Mouse (Mus musculus) midbrain, embryonic 11.5 days (tissue): Measurements from ENCODE around the gene Rsc1a1. TPM values are rescaled to one million over a fixed set of nuclear protein-coding genes. Genes with fewer than 3 reads are reported as not detected.

Experiments used
- ATAC-seq: fragments of 200-750 bp; cut with Nextera tagmentation; 2 replicates; pipeline ENCODE4 v1.8.0; 2017; ENCODE audit warnings: moderate TSS enrichment, moderate library complexity; ENCODE audit not compliant: low FRiP score
- DNase-seq: peaks from one replicate; pipeline ENCODE4 v3.0.0; 2015; ENCODE audit warnings: low spot score; ENCODE audit errors: missing footprints
- H3K27ac ChIP-seq: fragments of 300-500 bp; sonication (generic); 2 replicates; pipeline ENCODE4 v1.5.1; 2014; ENCODE audit warnings: low read depth, low read length
- H3K27me3 ChIP-seq: fragments of 300-500 bp; sonication (generic); 2 replicates; pipeline ENCODE4 v1.6.1; 2014; ENCODE audit warnings: mild to moderate bottlenecking, low read length, moderate library complexity, mixed read lengths; ENCODE audit not compliant: control insufficient read depth, insufficient read depth
- H3K36me3 ChIP-seq: fragments of 300-500 bp; sonication (generic); 2 replicates; pipeline ENCODE4 v1.6.1; 2014; ENCODE audit warnings: mild to moderate bottlenecking, low read length, moderate library complexity, mixed read lengths; ENCODE audit not compliant: control insufficient read depth, insufficient read depth
- H3K4me1 ChIP-seq: fragments of 300-500 bp; sonication (generic); 2 replicates; pipeline ENCODE4 v1.6.1; 2014; ENCODE audit warnings: low read length; ENCODE audit not compliant: control insufficient read depth, insufficient read depth
- H3K4me2 ChIP-seq: fragments of 300-500 bp; sonication (generic); 2 replicates; pipeline ENCODE4 v1.6.1; 2014; ENCODE audit warnings: mild to moderate bottlenecking, moderate library complexity
- H3K4me3 ChIP-seq: fragments of 300-500 bp; sonication (generic); 2 replicates; pipeline ENCODE4 v1.5.1; 2014; ENCODE audit warnings: low read depth, low read length
- H3K9ac ChIP-seq: fragments of 300-500 bp; sonication (generic); 2 replicates; pipeline ENCODE4 v1.6.1; 2014; ENCODE audit warnings: low read length
- H3K9me3 ChIP-seq: fragments of 300-500 bp; sonication (generic); 2 replicates; pipeline ENCODE4 v1.6.1; 2016; ENCODE audit warnings: low read length; ENCODE audit not compliant: control insufficient read depth
- WGBS: fragments of 180-500 bp; shearing (Covaris S2); extraction: QIAGEN DNeasy Blood & Tissue Kit; methylation state at CpG from one replicate; pipeline ENCODE4 v1.1.7; 2014; 5-methylcytosine and 5-hydroxymethylcytosine counted together
- polyA plus RNA-seq: library from polyadenylated mRNA; unstranded; fragments of >200 nt; fragmentation: Nextera tagmentation; extraction: Ambion mirVana; gene quantifications from 2 replicates; pipeline ENCODE4 v1.2.1, GENCODE M21; 2014

Gene Rsc1a1
- polyA plus RNA-seq, 1 experiment from 2014 or later, result 1.4 TPM

DNA sequence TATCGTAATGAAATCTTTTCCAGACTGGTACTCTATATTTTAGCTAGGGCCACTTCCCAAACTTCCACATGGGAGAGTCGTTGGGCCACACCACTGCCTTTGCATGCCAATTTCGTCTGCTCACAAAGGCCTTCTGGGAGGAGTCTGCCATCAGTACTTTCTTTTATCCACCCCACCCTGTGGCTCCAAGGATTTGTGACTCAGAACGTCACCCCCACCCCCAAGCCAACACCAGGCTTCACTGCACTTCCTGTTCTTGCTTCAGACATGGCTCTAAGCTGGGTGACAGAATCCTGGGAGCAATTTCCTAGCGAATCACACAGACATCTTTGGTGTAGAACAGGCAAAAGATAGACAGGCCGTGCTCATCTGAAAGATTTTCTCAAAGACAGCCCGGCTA lies 3.6 kb downstream of the Rsc1a1 start:
- H3K9me3 ChIP-seq, result no peaks in the 10 kb centered on the region
- no peaks in the 10 kb centered on the region for H3K27me3 ChIP-seq
- H3K9ac ChIP-seq, result no peak overlapping the region
- H3K4me3 ChIP-seq, result no peak overlapping the region
- DNase-seq, result no peak
- peaks cover 16% of the 10 kb centered on the region for H3K36me3 ChIP-seq
- H3K27ac ChIP-seq, result no peak overlapping the region
- 63% methylated on average over 7 of the region's 7 CpGs for WGBS
- ATAC-seq, result no peak
- H3K4me1 ChIP-seq, result no peaks in the 10 kb centered on the region
- H3K4me2 ChIP-seq, result no peak overlapping the region

DNA sequence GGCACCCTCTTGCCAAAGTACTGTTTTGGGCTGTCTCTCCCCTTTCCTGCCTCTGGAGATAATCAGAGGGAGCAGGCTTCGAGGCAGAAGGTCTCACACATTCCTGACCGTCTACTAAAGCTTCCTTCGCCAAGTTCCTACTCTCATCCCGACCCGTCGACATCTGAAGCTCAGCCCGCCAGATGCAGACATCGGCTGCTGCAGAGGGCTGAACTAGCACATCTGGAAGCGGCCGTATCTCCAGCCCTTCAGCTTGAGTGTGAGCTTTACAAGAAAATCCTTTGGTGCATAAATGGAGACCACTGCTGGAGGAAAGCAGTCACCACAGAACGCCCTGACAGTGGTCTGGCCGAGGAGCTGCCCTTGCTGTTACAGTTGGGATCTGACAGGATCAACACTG lies 4.5 kb downstream of the Rsc1a1 start:
- no peaks in the 10 kb centered on the region for H3K9me3 ChIP-seq
- H3K9ac ChIP-seq, result no peak overlapping the region
- WGBS, result 79% methylated on average over 12 of the region's 12 CpGs
- H3K27ac ChIP-seq, result no peak overlapping the region
- H3K36me3 ChIP-seq, result peaks cover 16% of the 10 kb centered on the region
- H3K4me1 ChIP-seq, result no peaks in the 10 kb centered on the region
- ATAC-seq (no peak), DNase-seq (no peak)
- no peaks in the 10 kb centered on the region for H3K27me3 ChIP-seq
- no peak overlapping the region for H3K4me3 ChIP-seq
- H3K4me2 ChIP-seq, result no peak overlapping the region

DNA sequence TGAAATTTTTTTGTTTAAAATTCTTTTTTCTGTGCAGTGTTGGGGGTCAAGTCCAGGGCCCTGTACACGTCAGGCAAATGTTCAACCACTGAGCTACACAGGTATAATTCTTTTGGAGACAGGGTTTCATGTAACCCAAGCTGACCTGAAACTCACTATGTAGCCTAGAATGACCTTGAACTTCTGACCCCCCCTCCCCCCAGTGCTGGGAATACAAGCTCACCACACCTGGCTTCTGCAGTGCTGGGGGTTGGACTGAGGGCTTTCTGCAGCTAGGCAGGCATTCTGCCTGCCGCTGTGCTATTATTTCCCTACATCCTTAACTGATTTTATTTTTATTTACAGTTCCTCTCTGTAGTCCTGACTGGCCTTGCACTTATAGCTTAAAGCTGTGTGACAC lies 6.4 kb downstream of the Rsc1a1 start:
- H3K4me2 ChIP-seq, result no peak overlapping the region
- H3K4me1 ChIP-seq, result no peaks in the 10 kb centered on the region
- no peak overlapping the region for H3K9ac ChIP-seq
- DNase-seq (no peak), ATAC-seq (no peak)
- no peaks in the 10 kb centered on the region for H3K27me3 ChIP-seq
- no peaks in the 10 kb centered on the region for H3K9me3 ChIP-seq
- H3K4me3 ChIP-seq, result no peak overlapping the region
- WGBS, result 96% methylated on average over 2 of the region's 2 CpGs
- peaks cover 4% of the 10 kb centered on the region for H3K36me3 ChIP-seq
- H3K27ac ChIP-seq, result no peak overlapping the region

DNA sequence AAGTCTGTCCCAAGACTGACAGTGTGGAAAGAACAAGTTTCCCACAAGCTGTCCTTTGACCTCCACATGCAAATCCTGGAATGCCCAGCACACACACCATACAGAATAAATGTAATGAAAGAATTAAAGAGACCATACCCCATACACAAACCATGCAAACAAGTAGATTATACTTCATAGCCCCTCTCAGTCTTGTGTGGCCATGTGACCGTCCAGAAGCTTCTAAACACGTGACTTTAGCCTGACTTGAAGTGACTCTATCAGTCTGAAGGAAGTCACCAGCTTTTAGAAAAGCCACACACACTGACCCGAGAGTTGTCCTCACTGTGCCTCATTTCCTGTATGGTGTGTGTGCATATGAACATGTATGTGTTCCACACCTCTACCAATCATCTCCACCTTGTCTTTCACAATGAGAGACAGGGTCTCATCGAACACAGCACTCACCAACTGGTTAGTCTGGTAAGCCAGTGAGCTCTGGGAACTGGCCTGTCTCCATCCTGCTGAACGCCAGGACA lies 8.9 kb downstream of the Rsc1a1 start:
- H3K27ac ChIP-seq, result no peak overlapping the region
- no peaks in the 10 kb centered on the region for H3K36me3 ChIP-seq
- ATAC-seq, result no peak
- no peak overlapping the region for H3K4me2 ChIP-seq
- no peak for DNase-seq
- H3K9me3 ChIP-seq, result no peaks in the 10 kb centered on the region
- no peak overlapping the region for H3K9ac ChIP-seq
- WGBS, result 80% methylated on average over 5 of the region's 5 CpGs
- no peak overlapping the region for H3K4me3 ChIP-seq
- no peaks in the 10 kb centered on the region for H3K4me1 ChIP-seq
- H3K27me3 ChIP-seq, result no peaks in the 10 kb centered on the region

DNA sequence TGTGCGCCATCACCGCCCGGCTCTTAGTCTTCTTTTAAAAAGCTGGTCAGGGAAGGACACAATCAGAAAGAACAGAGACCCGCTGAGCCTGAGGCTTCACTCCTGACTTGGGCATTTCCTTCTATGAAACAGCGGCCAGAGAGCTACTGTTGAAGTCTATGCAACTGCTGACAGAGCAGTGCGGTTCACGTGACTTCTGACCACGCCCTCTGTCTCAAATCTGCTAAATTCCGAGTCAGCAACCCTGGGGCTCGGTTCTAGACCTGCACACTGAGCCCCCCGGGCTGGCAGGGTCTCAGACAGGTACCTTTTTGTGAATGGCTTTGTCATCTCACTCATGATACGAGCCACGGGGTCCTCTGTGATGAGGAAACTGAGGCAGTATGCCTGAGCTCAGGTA lies 13.1 kb downstream of the Rsc1a1 start:
- Histone ChIP-seq H3K4me2 (no peak overlapping the region), H3K27me3 (no peaks in the 10 kb centered on the region), H3K4me1 (no peaks in the 10 kb centered on the region), H3K4me3 (no peak overlapping the region), H3K36me3 (no peaks in the 10 kb centered on the region), H3K9ac (no peak overlapping the region), H3K27ac (no peak overlapping the region), H3K9me3 (no peaks in the 10 kb centered on the region)
- no peak for DNase-seq
- no peak for ATAC-seq
- 85% methylated on average over 13 of the region's 13 CpGs for WGBS

DNA sequence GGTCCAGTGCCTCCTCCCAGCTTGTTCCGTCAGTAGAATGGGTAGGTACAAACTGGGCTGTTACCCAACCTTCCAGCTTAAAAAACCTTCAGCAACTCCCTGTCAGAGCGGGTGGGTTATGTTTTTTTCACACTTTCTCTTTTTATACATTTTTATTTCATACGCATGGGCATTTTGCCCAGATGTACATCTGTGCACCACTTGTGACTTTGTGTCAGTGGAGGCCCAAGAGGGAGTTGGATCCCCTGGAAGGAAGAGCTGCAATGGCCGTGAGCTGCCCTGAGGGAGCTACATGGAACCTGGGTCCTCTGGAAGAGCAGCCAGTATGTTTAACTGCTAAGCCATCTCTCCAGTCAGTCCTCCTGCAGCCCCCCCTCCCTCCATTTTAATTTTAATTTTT lies 14.0 kb downstream of the Rsc1a1 start:
- H3K27ac ChIP-seq, result no peak overlapping the region
- no peak overlapping the region for H3K4me3 ChIP-seq
- WGBS, result 88% methylated on average over 4 of the region's 4 CpGs
- no peaks in the 10 kb centered on the region for H3K36me3 ChIP-seq
- DNase-seq (no peak), ATAC-seq (no peak)
- no peaks in the 10 kb centered on the region for H3K4me1 ChIP-seq
- H3K27me3 ChIP-seq, result no peaks in the 10 kb centered on the region
- no peak overlapping the region for H3K4me2 ChIP-seq
- H3K9me3 ChIP-seq, result no peaks in the 10 kb centered on the region
- H3K9ac ChIP-seq, result no peak overlapping the region

DNA sequence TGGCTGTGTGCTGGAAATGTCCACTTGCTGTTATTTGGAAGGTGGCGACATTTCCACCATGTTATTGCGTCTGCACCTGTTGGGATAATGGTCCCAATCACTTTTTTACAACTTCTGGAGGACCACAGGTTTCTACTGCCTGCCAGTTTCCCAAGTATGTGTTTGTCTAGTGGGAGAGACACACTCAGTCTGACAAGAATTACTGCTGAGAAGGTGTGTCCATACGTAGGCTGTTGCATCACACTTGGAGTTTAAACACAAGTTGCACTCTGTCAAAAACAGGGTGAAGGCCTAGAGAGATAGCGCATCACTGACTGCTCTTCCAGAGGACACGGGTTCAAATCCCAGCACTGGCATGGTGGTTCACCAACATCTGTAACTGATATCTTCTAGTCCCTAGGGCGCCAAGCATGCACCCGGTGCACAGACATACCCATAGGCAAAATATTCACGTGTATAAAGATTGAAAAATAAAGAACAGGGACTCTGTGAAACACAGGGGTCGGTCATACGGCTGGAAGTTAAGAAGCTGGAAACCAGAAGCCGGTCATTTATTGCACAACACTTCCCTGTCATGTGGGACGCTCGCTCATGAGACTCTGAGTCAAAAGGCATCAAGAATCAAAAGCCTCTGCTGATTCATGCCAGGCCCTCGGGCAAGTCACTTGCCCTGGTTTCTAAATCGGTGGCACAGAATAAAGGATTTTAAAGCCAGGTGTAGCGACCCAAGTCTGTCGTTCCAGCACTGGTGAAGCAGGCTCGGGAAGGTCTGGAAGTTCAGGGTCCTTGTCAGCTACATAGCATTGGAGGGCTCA lies 15.3 kb downstream of the Rsc1a1 start:
- H3K4me2 ChIP-seq, result no peak overlapping the region
- no peaks in the 10 kb centered on the region for H3K9me3 ChIP-seq
- WGBS, result 91% methylated on average over 18 of the region's 18 CpGs
- H3K4me1 ChIP-seq, result no peaks in the 10 kb centered on the region
- H3K9ac ChIP-seq, result no peak overlapping the region
- ATAC-seq (no peak), DNase-seq (no peak)
- no peaks in the 10 kb centered on the region for H3K36me3 ChIP-seq
- no peak overlapping the region for H3K27ac ChIP-seq
- no peaks in the 10 kb centered on the region for H3K27me3 ChIP-seq
- H3K4me3 ChIP-seq, result no peak overlapping the region

DNA sequence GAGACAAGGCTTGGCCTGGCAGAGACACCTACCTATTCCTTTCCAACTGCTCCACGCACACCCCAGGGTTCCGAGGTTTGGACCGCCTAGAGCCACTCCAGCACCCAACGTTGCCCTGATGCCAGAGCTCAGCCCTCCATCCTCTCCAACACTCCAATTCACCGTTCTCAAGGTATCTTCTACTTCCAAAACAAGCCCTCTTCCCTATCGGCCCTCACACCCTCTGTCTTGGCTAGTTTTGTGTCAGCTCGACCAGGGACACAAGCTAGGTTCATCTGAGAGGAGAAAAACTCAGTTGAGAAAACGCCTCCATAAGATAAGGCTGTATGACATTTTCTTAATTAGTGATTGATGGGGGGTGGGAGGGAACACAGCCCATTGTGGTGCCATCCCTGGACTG lies 20.6 kb downstream of the Rsc1a1 start, which contains the start of gene Plekhm2:
Gene Plekhm2, minus strand, starts transcription at position 101 of the 400 bp plus-strand sequence.
- WGBS, result 73% methylated on average over 8 of the region's 8 CpGs

DNA sequence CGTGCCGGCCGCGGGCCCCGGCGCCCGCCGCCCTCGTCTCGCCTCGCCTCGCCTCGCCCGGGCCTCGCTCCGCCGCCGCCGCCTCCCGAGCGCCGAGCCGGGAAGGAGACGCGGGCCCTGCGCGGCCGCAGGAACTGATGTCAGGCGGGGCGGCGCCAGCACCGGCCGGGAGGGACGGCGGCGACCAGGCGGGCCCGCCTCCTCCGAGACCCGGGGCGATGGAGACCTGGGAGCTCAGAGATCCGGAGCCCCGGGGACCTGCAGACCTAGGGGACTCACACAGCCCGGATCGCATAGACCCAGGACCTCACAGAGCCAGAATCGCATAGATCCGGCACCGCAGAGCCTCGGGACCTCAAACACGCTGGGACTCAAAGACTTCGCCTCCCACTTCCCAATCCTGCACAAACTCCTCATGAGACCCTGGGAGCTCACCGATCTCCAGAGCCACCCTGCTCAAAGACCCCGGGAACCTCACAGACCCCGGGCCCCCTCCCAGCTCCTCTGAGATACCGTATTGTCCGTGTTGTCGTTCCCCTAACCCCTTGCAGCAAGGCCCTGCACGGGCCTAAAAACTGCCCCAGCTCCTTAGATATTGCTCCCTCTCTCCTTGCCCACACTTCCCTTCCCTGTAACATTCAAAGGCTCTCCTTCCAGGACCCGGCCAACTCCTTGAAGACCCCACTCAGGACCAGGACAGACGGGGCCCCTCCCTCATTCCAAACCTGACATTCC lies 21.2 kb downstream of the Rsc1a1 start:
- WGBS, result 2% methylated on average over 51 of the region's 60 CpGs
- Histone ChIP-seq H3K27me3 (no peaks in the 10 kb centered on the region), H3K4me1 (peaks cover 13% of the 10 kb centered on the region), H3K36me3 (no peaks in the 10 kb centered on the region; the same call in 1 of the 2 replicates), H3K9ac (peak overlapping the region; percentile 97), H3K4me3 (peak overlapping the region; percentile 88), H3K9me3 (no peaks in the 10 kb centered on the region), H3K27ac (peak overlapping the region; percentile 25; the same call in 1 of the 2 replicates), H3K4me2 (peak overlapping the region; percentile 61)
- DNase-seq, result peak; percentile 97
- peak; percentile 89 for ATAC-seq

More for the DNA sequence above, 20.6 kb downstream of the Rsc1a1 start, which contains the start of gene Plekhm2:
- Histone ChIP-seq H3K9ac (peak within 1 kb of the TSS; percentile 97), H3K4me3 (peak within 1 kb of the TSS; percentile 88), H3K27ac (peak within 1 kb of the TSS; percentile 25; the same call in 1 of the 2 replicates), H3K36me3 (no peaks in the 10 kb centered on the region; the same call in 1 of the 2 replicates), H3K9me3 (no peaks in the 10 kb centered on the region), H3K4me1 (peaks cover 13% of the 10 kb centered on the region), H3K4me2 (peak within 1 kb of the TSS; percentile 61), H3K27me3 (no peaks in the 10 kb centered on the region)
- ATAC-seq, result peak; percentile 12; the same call in 1 of the 2 replicates
- DNase-seq, result no peak
